Comparison of ENCODE assay signal across 11 mouse cellular contexts in the genomic region with DNA sequence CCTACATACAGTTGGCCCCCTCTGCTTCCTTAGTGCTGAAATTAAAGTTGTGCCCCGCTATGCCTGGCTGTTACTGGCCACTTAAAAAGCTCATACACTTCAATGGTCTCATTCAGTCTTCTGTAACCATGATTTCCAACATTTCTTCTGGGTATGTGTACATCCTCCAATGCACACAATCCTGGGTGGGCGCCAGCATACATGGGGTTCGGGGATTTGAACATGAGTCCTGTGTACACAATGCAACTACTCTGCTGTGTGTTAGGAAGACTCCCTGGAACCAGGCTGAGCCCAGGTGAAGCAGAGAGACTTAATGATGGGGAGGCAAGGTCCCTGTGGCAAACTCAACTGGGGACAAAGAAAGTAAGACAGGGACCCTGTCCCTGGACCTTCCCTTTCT. TPM values are rescaled to one million over a fixed set of nuclear protein-coding genes. Genes with fewer than 3 reads are reported as not detected.
"Had no signal": no experiment of that assay in that cellular context is flagged by ENCODE, and none has a peak within 500 bp of the region (broad histone marks: within the 10 kb centered on the region; RNA-seq: fewer than 3 reads in every experiment).

No protein-coding gene starts in this region.

- H3K36me3 ChIP-seq: limb, embryonic 15.5 days; liver, embryonic 12.5 days; midbrain, embryonic 12.5 days had no signal

- DNase-seq: kidney, adult 2 months; kidney, postnatal 36 days; right cerebral cortex, adult 18-20 months; right cerebral cortex, postnatal 25 days; thymus, adult 18-20 months; thymus, postnatal 14 days had no signal

- H3K27ac ChIP-seq: limb, embryonic 15.5 days; liver, embryonic 12.5 days had no signal

- H3K27me3 ChIP-seq: limb, embryonic 15.5 days had no signal

- H3K9me3 ChIP-seq: limb, embryonic 15.5 days; liver, embryonic 12.5 days; midbrain, embryonic 12.5 days had no signal

- H3K4me3 ChIP-seq: limb, embryonic 15.5 days; liver, embryonic 12.5 days had no signal

RNA-seq across cellular contexts. Expression of gene Syt3, which starts 8.1 kb away (rescaled TPM):
- polyA plus RNA-seq: liver, embryonic 16.5 days had no signal

RNA-seq across cellular contexts. Expression of gene 1700008O03Rik, which starts 9.8 kb away (rescaled TPM):
- total RNA-seq: megakaryocyte-erythroid progenitor cell, adult 5-6 weeks had no signal

RNA-seq across cellular contexts. Expression of gene Lrrc4b, which starts 53.0 kb away (rescaled TPM):
- total RNA-seq: megakaryocyte-erythroid progenitor cell, adult 5-6 weeks had no signal
- polyA plus RNA-seq: liver, embryonic 12.5 days; liver, embryonic 16.5 days had no signal
